9 mouse cellular contexts compared by ENCODE assay signal in the genomic region with DNA sequence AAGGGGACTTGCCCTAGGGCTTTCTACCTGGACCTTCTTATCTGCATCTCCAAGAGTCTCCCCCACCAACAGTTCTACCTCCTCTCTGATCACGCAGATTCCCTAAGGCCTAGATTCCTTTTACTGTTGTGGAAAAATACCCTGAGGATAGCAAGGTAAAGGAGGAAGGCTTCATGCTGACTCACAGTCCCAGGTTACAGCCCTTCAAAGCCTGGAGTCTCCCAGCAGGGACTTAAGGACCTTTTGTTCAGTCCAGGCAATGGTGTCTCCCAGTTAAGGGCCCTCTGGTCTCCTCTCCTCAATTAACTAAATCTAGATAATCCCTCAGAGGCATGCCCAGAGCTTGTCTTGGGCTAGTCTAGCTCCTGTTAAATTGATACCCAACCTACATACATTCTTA. TPM values are rescaled to one million over a fixed set of nuclear protein-coding genes. Genes with fewer than 3 reads are reported as not detected.
A peak's percentile ranks its signal among the peaks of the same experiment; 100 is the strongest.
DNase-seq lines count a peak whose midpoint lies in the region; ATAC-seq and TF ChIP-seq lines count a peak whose summit lies in the region.
"Had no signal": no experiment of that assay in that cellular context is flagged by ENCODE, and none has a peak within 500 bp of the region (broad histone marks: within the 10 kb centered on the region; RNA-seq: fewer than 3 reads in every experiment).

No protein-coding gene starts in this region.

- no peak overlapping the region for H3K4me3 ChIP-seq in cerebellum, adult 2 months (replicated peaks; ENCODE audit: insufficient read depth, low read depth, low read length)
- H3K4me3 ChIP-seq in E14TG2a.4 (replicated peaks; ENCODE audit: low read length), result peak overlapping the region; percentile 73
- H3K4me3 ChIP-seq in hindbrain, embryonic 10.5 days, result peak overlapping the region; percentile 49; the same call in 1 of the 2 replicates
- no peak overlapping the region for H3K4me3 ChIP-seq in liver, postnatal 0 days (ENCODE audit: low read depth, low read length)

- no peaks in the 10 kb centered on the region for H3K27me3 ChIP-seq in cerebellum, adult 2 months (ENCODE audit: control insufficient read depth, insufficient read depth, low read length)
- H3K27me3 ChIP-seq in E14TG2a.4 (ENCODE audit: insufficient read depth, low read length), result no peaks in the 10 kb centered on the region
- H3K27me3 ChIP-seq in hindbrain, embryonic 10.5 days (ENCODE audit: insufficient read depth, poor library complexity, severe bottlenecking), result no peaks in the 10 kb centered on the region
- H3K27me3 ChIP-seq in liver, postnatal 0 days (ENCODE audit: insufficient read depth, low read length), result no peaks in the 10 kb centered on the region

- H3K9ac ChIP-seq in liver, postnatal 0 days (replicated peaks), result no peak overlapping the region

- DNase-seq in cerebellum, adult 2 months, result no peak
- no peak for DNase-seq in cerebellum, postnatal 10 days
- DNase-seq in hindbrain, embryonic 10.5 days (ENCODE audit: low spot score), result no peak
- DNase-seq in liver, postnatal 0 days, result no peak
- no peak for DNase-seq in urinary bladder, adult 2 months (ENCODE audit: low spot score)
- no peak for DNase-seq in gastrocnemius, postnatal 25 days
- no peak for DNase-seq in cerebellum, adult 11-12 months

- no peak for TF ChIP-seq EP300 in liver, postnatal 0 days (IDR thresholded peaks at IDR 0.05; ENCODE audit: low read depth)

- H3K36me3 ChIP-seq in E14TG2a.4 (ENCODE audit: insufficient read depth, low read length), result no peaks in the 10 kb centered on the region
- H3K36me3 ChIP-seq in hindbrain, embryonic 10.5 days, result no peaks in the 10 kb centered on the region
- H3K36me3 ChIP-seq in liver, postnatal 0 days (replicated peaks; ENCODE audit: insufficient read depth, low read length), result no peaks in the 10 kb centered on the region

- 81% methylated on average over 1 of the region's 1 CpGs for WGBS in cerebellum, adult 2 months
- WGBS in hindbrain, embryonic 10.5 days, result 41% methylated on average over 1 of the region's 1 CpGs
- WGBS in liver, postnatal 0 days (ENCODE audit: insufficient replicate concordance), result 52% methylated on average over 1 of the region's 1 CpGs

- peaks cover 4% of the 10 kb centered on the region for H3K4me1 ChIP-seq in cerebellum, adult 2 months (ENCODE audit: control insufficient read depth, insufficient read depth, low read length)
- H3K4me1 ChIP-seq in E14TG2a.4 (replicated peaks; ENCODE audit: low read depth, low read length), result peaks cover 43% of the 10 kb centered on the region
- peaks cover 22% of the 10 kb centered on the region for H3K4me1 ChIP-seq in hindbrain, embryonic 10.5 days (replicated peaks)
- peaks cover 14% of the 10 kb centered on the region for H3K4me1 ChIP-seq in liver, postnatal 0 days (ENCODE audit: insufficient read depth)

- H3K27ac ChIP-seq in cerebellum, adult 2 months (ENCODE audit: insufficient read depth, low read length), result peak overlapping the region; percentile 80
- H3K27ac ChIP-seq in hindbrain, embryonic 10.5 days, result peak overlapping the region; percentile 95
- 0 out of 2 replicates have a peak overlapping the region, but pooled peaks have one; percentile 60 for H3K27ac ChIP-seq in liver, postnatal 0 days (ENCODE audit: low read depth)

- TF ChIP-seq POLR2A in cerebellum, adult 2 months (IDR thresholded peaks at IDR 0.05; ENCODE audit: borderline replicate concordance, insufficient read depth, low read length), result no peak

- no peak for TF ChIP-seq CTCF in cerebellum, adult 2 months (IDR thresholded peaks at IDR 0.05; ENCODE audit: borderline replicate concordance, insufficient read depth, low read depth, low read length)
- no peak for TF ChIP-seq CTCF in E14TG2a.4 (conservative IDR thresholded peaks at IDR 0.05; ENCODE audit: low read length)
- TF ChIP-seq CTCF in liver, postnatal 0 days (IDR thresholded peaks at IDR 0.05; ENCODE audit: low read depth), result no peak

- peak overlapping the region; percentile 72 for H3K4me2 ChIP-seq in liver, postnatal 0 days (ENCODE audit: low read depth, low read length)

- H3K9me3 ChIP-seq in E14TG2a.4 (ENCODE audit: low read length), result no peaks in the 10 kb centered on the region
- no peaks in the 10 kb centered on the region for H3K9me3 ChIP-seq in hindbrain, embryonic 10.5 days
- H3K9me3 ChIP-seq in liver, postnatal 0 days (ENCODE audit: low read length), result no peaks in the 10 kb centered on the region

- no peak for ATAC-seq in liver, postnatal 0 days

RNA-seq across cellular contexts. Expression of gene Rbp7, which starts 8.5 kb away (rescaled TPM):
- 0.54 and 0.74 TPM in 2 replicates for polyA plus RNA-seq in cerebellum, adult 2 months (2012; rRNA removed)
- not detected in 2 replicates for polyA plus RNA-seq in hindbrain, embryonic 10.5 days (2016; fragmentation: Nextera tagmentation; extraction: Ambion mirVana)
- polyA plus RNA-seq in liver, postnatal 0 days (2015; fragmentation: Nextera tagmentation; extraction: Ambion mirVana), result 0.21 TPM in 1 of 2 replicates, not detected in the other
- polyA plus RNA-seq in urinary bladder, adult 2 months (2012; rRNA removed), result 1.5 and 1.9 TPM in 2 replicates
- 10 to 100 TPM; 17.5 to 23.0 TPM for total RNA-seq in gastrocnemius, postnatal 25 days (2021)
- total RNA-seq: liver, adult 2 months had no signal
- polyA plus RNA-seq: liver, adult 2 months had no signal

RNA-seq across cellular contexts. Expression of gene Ube4b, which starts 19.8 kb away (rescaled TPM):
- polyA plus RNA-seq in cerebellum, adult 2 months (2012; rRNA removed), result 123 and 132 TPM in 2 replicates
- 59.8 and 65.6 TPM in 2 replicates for polyA plus RNA-seq in hindbrain, embryonic 10.5 days (2016; fragmentation: Nextera tagmentation; extraction: Ambion mirVana)
- polyA plus RNA-seq in liver, postnatal 0 days (2015; fragmentation: Nextera tagmentation; extraction: Ambion mirVana), result 11.9 and 12.7 TPM in 2 replicates
- 38.3 and 54.1 TPM in 2 replicates for polyA plus RNA-seq in urinary bladder, adult 2 months (2012; rRNA removed)
- 10 to 100 TPM; 32.2 to 36.3 TPM for total RNA-seq in gastrocnemius, postnatal 25 days (2021)

RNA-seq across cellular contexts. Expression of gene Tmem274, which starts 30.9 kb away (rescaled TPM):
- 0.41 and 0.51 TPM in 2 replicates for polyA plus RNA-seq in cerebellum, adult 2 months (2012; rRNA removed)
- polyA plus RNA-seq in hindbrain, embryonic 10.5 days (2016; fragmentation: Nextera tagmentation; extraction: Ambion mirVana), result 0.44 TPM in 1 of 2 replicates, not detected in the other
- not detected in 2 replicates for polyA plus RNA-seq in liver, postnatal 0 days (2015; fragmentation: Nextera tagmentation; extraction: Ambion mirVana)
- not detected in 2 replicates for polyA plus RNA-seq in urinary bladder, adult 2 months (2012; rRNA removed)
- total RNA-seq in gastrocnemius, postnatal 25 days (2021), result not detected
- total RNA-seq: liver, adult 2 months had no signal
- polyA plus RNA-seq: liver, adult 2 months had no signal

RNA-seq across cellular contexts. Expression of gene Nmnat1, which starts 38.7 kb away (rescaled TPM):
- polyA plus RNA-seq in cerebellum, adult 2 months (2012; rRNA removed), result 11.2 and 11.6 TPM in 2 replicates
- 17.0 TPM in 2 replicates for polyA plus RNA-seq in hindbrain, embryonic 10.5 days (2016; fragmentation: Nextera tagmentation; extraction: Ambion mirVana)
- 6.4 and 6.8 TPM in 2 replicates for polyA plus RNA-seq in liver, postnatal 0 days (2015; fragmentation: Nextera tagmentation; extraction: Ambion mirVana)
- 11.6 and 11.8 TPM in 2 replicates for polyA plus RNA-seq in urinary bladder, adult 2 months (2012; rRNA removed)
- 10 to 100 TPM; 22.8 to 23.4 TPM for total RNA-seq in gastrocnemius, postnatal 25 days (2021)

RNA-seq across cellular contexts. Expression of gene Lzic, which starts 38.7 kb away (rescaled TPM):
- 14.2 and 15.3 TPM in 2 replicates for polyA plus RNA-seq in cerebellum, adult 2 months (2012; rRNA removed)
- 49.0 and 50.9 TPM in 2 replicates for polyA plus RNA-seq in hindbrain, embryonic 10.5 days (2016; fragmentation: Nextera tagmentation; extraction: Ambion mirVana)
- polyA plus RNA-seq in liver, postnatal 0 days (2015; fragmentation: Nextera tagmentation; extraction: Ambion mirVana), result 7.7 and 8.2 TPM in 2 replicates
- 16.8 and 19.0 TPM in 2 replicates for polyA plus RNA-seq in urinary bladder, adult 2 months (2012; rRNA removed)
- total RNA-seq in gastrocnemius, postnatal 25 days (2021), result 10 to 100 TPM; 12.5 to 13.0 TPM

Comparison
In these comparisons a context has a peak if more than half of its experiments do, and no peak if none do; other contexts are left out.
1. H3K4me3 ChIP-seq: peak in E14TG2a.4 (single experiment) and hindbrain, embryonic 10.5 days (single experiment); none in cerebellum, adult 2 months (single experiment) and liver, postnatal 0 days (single experiment).
2. Peak in every context shown above with its lines, with median percentiles within 50 percentile points of each other: H3K27ac ChIP-seq.